In genomic region chr7:68264028-68264453, GRCm38 (mm10) we compare ENCODE assay signal across 8 mouse cellular contexts. TPM values are rescaled to one million over a fixed set of nuclear protein-coding genes. Genes with fewer than 3 reads are reported as not detected.
DNase-seq lines count a peak whose midpoint lies in the region; ATAC-seq and TF ChIP-seq lines count a peak whose summit lies in the region.
"Had no signal": no experiment of that assay in that cellular context is flagged by ENCODE, and none has a peak within 500 bp of the region (broad histone marks: within the 10 kb centered on the region; RNA-seq: fewer than 3 reads in every experiment).

Gene Pgpep1l (minus strand): TSS chr7:68264233.

- ATAC-seq in forebrain, postnatal 0 days = peak; percentile 40
- ATAC-seq in stomach, embryonic 16.5 days (ENCODE audit: insufficient read depth, low FRiP score) = 0 out of 2 replicates have a peak, but pooled peaks have one; percentile 56

- in situ Hi-C loops in ES-E14 (cut with MboI; ENCODE audit: low sequenced_read_pairs in 2 of 2, unreplicated experiment in 2 of 2) = no loop called here

- TF ChIP-seq CTCF in forebrain, postnatal 0 days (IDR thresholded peaks at IDR 0.05; ENCODE audit: low read depth) = no peak

- no peaks in the 10 kb centered on the region for H3K27me3 ChIP-seq in forebrain, postnatal 0 days (ENCODE audit: insufficient read depth, low read length)
- H3K27me3 ChIP-seq in stomach, embryonic 16.5 days (ENCODE audit: control insufficient read depth, insufficient read depth, low read length) = 0 out of 2 replicates have a peak, but pooled peaks cover 4% of the 10 kb centered on the region

- peak within 1 kb of the TSS; percentile 53 for H3K4me2 ChIP-seq in forebrain, postnatal 0 days (ENCODE audit: low read depth)
- H3K4me2 ChIP-seq in stomach, embryonic 16.5 days (ENCODE audit: low read depth, low read length) = peak within 1 kb of the TSS; percentile 66

- H3K27ac ChIP-seq in ES-E14 (ENCODE audit: insufficient read depth, low read depth, low read length, poor library complexity, severe bottlenecking) = no peak within 1 kb of the TSS
- H3K27ac ChIP-seq in forebrain, postnatal 0 days (ENCODE audit: low read depth, low read length) = no peak within 1 kb of the TSS
- no peak within 1 kb of the TSS for H3K27ac ChIP-seq in stomach, embryonic 16.5 days (ENCODE audit: low read length)

- H3K36me3 ChIP-seq in ES-E14 (ENCODE audit: control insufficient read depth, insufficient read depth, low read length, poor library complexity, severe bottlenecking) = peaks cover 2% of the 10 kb centered on the region; the same call in 1 of the 2 replicates
- H3K36me3 ChIP-seq in forebrain, postnatal 0 days (ENCODE audit: insufficient read depth) = no peaks in the 10 kb centered on the region
- H3K36me3 ChIP-seq in stomach, embryonic 16.5 days (ENCODE audit: control insufficient read depth, insufficient read depth, low read length) = no peaks in the 10 kb centered on the region

- 8% methylated on average over 25 of the region's 25 CpGs for WGBS in forebrain, postnatal 0 days
- WGBS in stomach, embryonic 16.5 days = 12% methylated on average over 25 of the region's 25 CpGs

- DNase-seq in ES-E14 (ENCODE audit: low read depth, low spot score) = no peak
- peak; percentile 43 for DNase-seq in adrenal gland, adult 2 months
- DNase-seq in forebrain, postnatal 0 days = no peak
- peak; percentile 73 for DNase-seq in heart, postnatal 4 days
- DNase-seq in layer of hippocampus, postnatal 10 days (ENCODE audit: low spot score in 2 of 2) = peak; percentile 41 to 52
- peak; percentile 74 for DNase-seq in mesoderm, embryonic 11.5 days (ENCODE audit: low read depth, low spot score)

- no peaks in the 10 kb centered on the region for H3K9me3 ChIP-seq in ES-E14 (ENCODE audit: control insufficient read depth, insufficient read depth, low read depth, low read length)
- no peaks in the 10 kb centered on the region for H3K9me3 ChIP-seq in forebrain, postnatal 0 days (ENCODE audit: low read length)
- no peaks in the 10 kb centered on the region for H3K9me3 ChIP-seq in stomach, embryonic 16.5 days (replicated peaks; ENCODE audit: control insufficient read depth, low read length)

- H3K4me3 ChIP-seq in ES-E14 (ENCODE audit: insufficient read depth in 1 of 2, low read depth in 1 of 2, low read length in 2 of 2, poor library complexity in 1 of 2, severe bottlenecking in 1 of 2) = peak within 1 kb of the TSS; percentile 22 to 64
- H3K4me3 ChIP-seq in forebrain, postnatal 0 days (ENCODE audit: low read depth, low read length) = peak within 1 kb of the TSS; percentile 19
- H3K4me3 ChIP-seq in stomach, embryonic 16.5 days (replicated peaks; ENCODE audit: low read length) = peak within 1 kb of the TSS; percentile 40
- H3K4me3 ChIP-seq: erythroblast, embryonic 14.5 days had no signal

- peak within 1 kb of the TSS; percentile 12; the same call in 1 of the 2 replicates for H3K9ac ChIP-seq in ES-E14 (ENCODE audit: insufficient read depth, low read depth, low read length, poor library complexity, severe bottlenecking)
- H3K9ac ChIP-seq in forebrain, postnatal 0 days = no peak within 1 kb of the TSS
- peak within 1 kb of the TSS; percentile 54 for H3K9ac ChIP-seq in stomach, embryonic 16.5 days (ENCODE audit: low read length)

- H3K4me1 ChIP-seq in ES-E14 (ENCODE audit: control insufficient read depth in 2 of 2, insufficient read depth in 2 of 2, low read length in 2 of 2, poor library complexity in 1 of 2) = peaks cover 10 to 12% of the 10 kb centered on the region in 2 experiments; a peak in 3 of 4 replicates
- H3K4me1 ChIP-seq in forebrain, postnatal 0 days (ENCODE audit: insufficient read depth) = peaks cover 5% of the 10 kb centered on the region; the same call in 1 of the 2 replicates
- H3K4me1 ChIP-seq in stomach, embryonic 16.5 days (ENCODE audit: control insufficient read depth, insufficient read depth, low read length) = peaks cover 12% of the 10 kb centered on the region

TF ChIP-seq in ES-E14, 5 proteins besides CTCF, POLR2A, EP300 and RAD21:
- TF ChIP-seq ZNF384 (IDR thresholded peaks at IDR 0.05; ENCODE audit: low read depth, low read length) (no peak), ZC3H11A (IDR thresholded peaks at IDR 0.05; ENCODE audit: borderline replicate concordance, low read depth, low read length) (no peak), HCFC1 (IDR thresholded peaks at IDR 0.05; ENCODE audit: borderline replicate concordance, insufficient read depth, low read length) (no peak), MAFK (IDR thresholded peaks at IDR 0.05; ENCODE audit: insufficient read depth, low read depth, low read length) (no peak), CHD2 (IDR thresholded peaks at IDR 0.05; ENCODE audit: low read depth, low read length) (no peak)

RNA-seq across cellular contexts. Expression of gene Pgpep1l, which starts in this region (rescaled TPM):
- total RNA-seq in ES-E14 (2012; rRNA removed) = 0.32 and 0.45 TPM in 2 replicates
- not detected for total RNA-seq in adrenal gland, adult 2 months (2021)
- not detected in 2 replicates for polyA plus RNA-seq in adrenal gland, adult 2 months (2012; rRNA removed)
- total RNA-seq in forebrain, postnatal 0 days (2014; rRNA removed) = 1.0 and 1.1 TPM in 2 replicates
- not detected in 2 replicates for polyA plus RNA-seq in forebrain, postnatal 0 days (2015; fragmentation: Nextera tagmentation; extraction: Ambion mirVana)
- total RNA-seq in heart, postnatal 4 days (2021) = not detected
- total RNA-seq in layer of hippocampus, postnatal 10 days (2021) = 1 to 10 TPM in 1 of 2 experiments, under 1 TPM in 1; 0.60 to 1.7 TPM
- not detected in 2 replicates for polyA plus RNA-seq in stomach, embryonic 16.5 days (2015; fragmentation: Nextera tagmentation; extraction: Ambion mirVana)
- polyA plus RNA-seq: erythroblast, embryonic 14.5 days had no signal

Comparison
In these comparisons a context has a peak if more than half of its experiments do, and no peak if none do; other contexts are left out.
1. Peak in DNase-seq in adrenal gland, adult 2 months; RNA of the gene not detected or under 1 TPM.
2. Peak in DNase-seq in heart, postnatal 4 days; RNA of the gene not detected or under 1 TPM.
3. Peak in ATAC-seq, H3K4me3 ChIP-seq, H3K9ac ChIP-seq and H3K4me2 ChIP-seq in stomach, embryonic 16.5 days; RNA of the gene not detected or under 1 TPM.
4. DNase-seq: peak in layer of hippocampus, postnatal 10 days (2 of 2) and mesoderm, embryonic 11.5 days (single experiment); none in ES-E14 (single experiment) and forebrain, postnatal 0 days (single experiment).
5. Peak in every context shown above with its lines, with median percentiles within 50 percentile points of each other: H3K4me3 ChIP-seq.